Mouse (Mus musculus) kidney, adult 2 months (tissue): ENCODE results near the gene Phpt1.

ENCODE experiments used
- CTCF ChIP-seq: fragments of 200-500 bp; conservative IDR thresholded peaks from 2 replicates; pipeline ENCODE4 v1.5.1; 2011; ENCODE audit warnings: low read depth, mild to moderate bottlenecking, control low read depth, low read length, moderate library complexity, mixed read lengths; ENCODE audit not compliant: insufficient read depth, insufficient read length
- POLR2A ChIP-seq: fragments of 200-500 bp; IDR thresholded peaks from one replicate; pipeline ENCODE4 v1.6.1; 2011; ENCODE audit warnings: low read depth, low read length, control low read depth

- TF ChIP-seq CTCF, result no peak
- TF ChIP-seq POLR2A, result no peak
Observed at GRCm38 (mm10) chr2:25560551-25560950, 14.5 kb downstream of the Phpt1 start.
